Mouse (Mus musculus) liver, adult 10 weeks (tissue): ENCODE results near the gene Ptx4. TPM values are rescaled to one million over a fixed set of nuclear protein-coding genes. Genes with fewer than 3 reads are reported as not detected.

ENCODE experiments used
- polyA plus RNA-seq: library from polyadenylated mRNA; stranded (reverse); fragments of 350-450 nt; fragmentation: Illumina TruSeq; extraction: RNeasy Lipid Tissue Mini Kit (QIAGEN cat#74804); gene quantifications from one replicate; pipeline ENCODE4 v1.2.3, GENCODE M21; 2014; ENCODE audit warnings: low read depth, low replicate concordance

The Ptx4 gene
- not detected for polyA plus RNA-seq

DNA sequence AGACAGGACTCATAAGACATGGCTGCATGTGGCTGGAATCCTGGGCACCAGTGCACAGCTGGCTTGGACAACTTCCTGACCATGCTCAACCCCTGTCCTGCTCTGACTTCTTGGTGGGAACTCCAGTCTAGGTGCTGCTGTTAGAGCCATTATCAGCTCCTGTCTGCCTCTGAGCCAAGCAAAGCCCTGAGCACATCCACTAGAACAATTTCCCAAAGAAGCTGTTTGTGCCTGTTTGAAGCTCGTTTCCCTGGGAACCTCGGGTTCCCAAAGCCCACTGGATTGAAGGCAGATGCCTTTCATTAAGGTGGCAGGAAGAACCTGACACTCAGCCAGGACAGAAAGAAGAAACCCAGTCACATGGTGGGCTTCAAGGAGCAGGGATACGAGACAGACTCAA, at the start of gene Ptx4:
Ptx4 (plus strand) TSS at position 355 of the 400 bp plus-strand sequence.

GRCm38 (mm10) chr17:25083444-25083931, 37.1 kb upstream of the Ptx4 start, which contains the start of gene Tmem204:
Gene Tmem204 (minus strand): TSS chr17:25083591.

GRCm38 (mm10) chr17:25115664-25116432, 4.7 kb upstream of the Ptx4 start, which contains the start of gene Telo2:
Gene Telo2 (minus strand): TSS chr17:25115967.

GRCm38 (mm10) chr17:25133275-25133698, 12.7 kb downstream of the Ptx4 start, which contains the start of gene Clcn7:
Gene Clcn7 (plus strand): TSS chr17:25133391.

GRCm38 (mm10) chr17:25162161-25162560, 41.6 kb downstream of the Ptx4 start, which contains the start of gene Ccdc154:
Gene Ccdc154 (plus strand): TSS chr17:25162461.

Other genes with a start within 250 kb of the Ptx4 start
- gene Nubp2, start 234.4 kb upstream of the Ptx4 start, polyA plus RNA-seq, result 4.6 TPM
- not detected for gene Spsb3, start 234.1 kb upstream of the Ptx4 start, polyA plus RNA-seq
- gene Eme2, start 225.7 kb upstream of the Ptx4 start, polyA plus RNA-seq, result 1.8 TPM
- gene Mrps34, start 225.6 kb upstream of the Ptx4 start, polyA plus RNA-seq, result 3.6 TPM
- gene Nme3, start 224.3 kb upstream of the Ptx4 start, polyA plus RNA-seq, result 4.9 TPM
- 2.4 TPM for gene Mapk8ip3, start 183.8 kb upstream of the Ptx4 start, polyA plus RNA-seq
- gene Jpt2, start 160.1 kb upstream of the Ptx4 start, polyA plus RNA-seq, result 34.7 TPM
- 3.8 TPM for gene Cramp1l, start 105.0 kb upstream of the Ptx4 start, polyA plus RNA-seq
- 1.5 TPM for gene Ift140, start 104.7 kb upstream of the Ptx4 start, polyA plus RNA-seq
- gene Tmem204, start 37.2 kb upstream of the Ptx4 start, polyA plus RNA-seq, result 4.9 TPM
- 0.85 TPM for gene Telo2, start 4.8 kb upstream of the Ptx4 start, polyA plus RNA-seq
- gene Clcn7, start 12.6 kb downstream of the Ptx4 start, polyA plus RNA-seq, result 4.5 TPM
- gene Ccdc154, start 41.7 kb downstream of the Ptx4 start, polyA plus RNA-seq, result not detected
- gene Gm38655, start 54.7 kb downstream of the Ptx4 start, polyA plus RNA-seq, result not detected
- gene BC003965, start 63.8 kb downstream of the Ptx4 start, polyA plus RNA-seq, result 10.1 TPM
- gene Unkl, start 67.6 kb downstream of the Ptx4 start, polyA plus RNA-seq, result 14.5 TPM
- gene Gnptg, start 119.4 kb downstream of the Ptx4 start, polyA plus RNA-seq, result 11.4 TPM
- gene Tsr3, start 119.4 kb downstream of the Ptx4 start, polyA plus RNA-seq, result 5.3 TPM
- not detected for gene Baiap3, start 135.6 kb downstream of the Ptx4 start, polyA plus RNA-seq
- gene Ube2i, start 153.9 kb downstream of the Ptx4 start, polyA plus RNA-seq, result 89.5 TPM
- gene Prss34, start 177.6 kb downstream of the Ptx4 start, polyA plus RNA-seq, result not detected
- gene Prss28, start 187.9 kb downstream of the Ptx4 start, polyA plus RNA-seq, result not detected
- not detected for gene Prss29, start 197.9 kb downstream of the Ptx4 start, polyA plus RNA-seq
- not detected for gene Tpsab1, start 224.8 kb downstream of the Ptx4 start, polyA plus RNA-seq
- gene Tpsb2, start 245.5 kb downstream of the Ptx4 start, polyA plus RNA-seq, result not detected
- gene Tpsg1, start 248.5 kb downstream of the Ptx4 start, polyA plus RNA-seq, result not detected